20 mouse cellular contexts compared by ENCODE assay signal in genomic region chr5:84849175-84849574, GRCm38 (mm10).
A peak's percentile ranks its signal among the peaks of the same experiment; 100 is the strongest.
DNase-seq lines count a peak whose midpoint lies in the region; ATAC-seq lines count a peak whose summit lies in the region.
"Had no signal": no experiment of that assay in that cellular context is flagged by ENCODE, and none has a peak within 500 bp of the region (broad histone marks: within the 10 kb centered on the region; RNA-seq: fewer than 3 reads in every experiment).

No protein-coding gene starts in this region.

- no peaks in the 10 kb centered on the region for H3K27me3 ChIP-seq in forebrain, embryonic 11.5 days (ENCODE audit: control insufficient read depth, insufficient read depth, low read length)
- H3K27me3 ChIP-seq in forebrain, embryonic 12.5 days: no peaks in the 10 kb centered on the region
- H3K27me3 ChIP-seq in midbrain, embryonic 11.5 days (ENCODE audit: control insufficient read depth, insufficient read depth, low read length): peaks cover 4% of the 10 kb centered on the region
- H3K27me3 ChIP-seq in midbrain, embryonic 16.5 days (ENCODE audit: control insufficient read depth, insufficient read depth, low read depth, low read length): no peaks in the 10 kb centered on the region
- H3K27me3 ChIP-seq: embryonic facial prominence, embryonic 13.5 days; heart, embryonic 15.5 days; hindbrain, embryonic 12.5 days; limb, embryonic 13.5 days; lung, embryonic 15.5 days; stomach, embryonic 15.5 days had no signal

- no peaks in the 10 kb centered on the region for H3K4me1 ChIP-seq in forebrain, embryonic 11.5 days (replicated peaks; ENCODE audit: control insufficient read depth, insufficient read depth, low read length)
- peaks cover 9% of the 10 kb centered on the region for H3K4me1 ChIP-seq in forebrain, embryonic 12.5 days
- peaks cover 2% of the 10 kb centered on the region; the same call in 1 of the 2 replicates for H3K4me1 ChIP-seq in midbrain, embryonic 11.5 days (ENCODE audit: control insufficient read depth, insufficient read depth, low read length)
- H3K4me1 ChIP-seq in midbrain, embryonic 16.5 days (ENCODE audit: control insufficient read depth, insufficient read depth, low read length): peaks cover 4% of the 10 kb centered on the region; the same call in 1 of the 2 replicates
- H3K4me1 ChIP-seq: embryonic facial prominence, embryonic 13.5 days; heart, embryonic 15.5 days; hindbrain, embryonic 12.5 days; limb, embryonic 13.5 days; lung, embryonic 15.5 days; stomach, embryonic 15.5 days had no signal

- H3K36me3 ChIP-seq in forebrain, embryonic 11.5 days (ENCODE audit: control insufficient read depth, insufficient read depth, low read length): no peaks in the 10 kb centered on the region
- no peaks in the 10 kb centered on the region for H3K36me3 ChIP-seq in forebrain, embryonic 12.5 days (replicated peaks)
- no peaks in the 10 kb centered on the region for H3K36me3 ChIP-seq in midbrain, embryonic 11.5 days (ENCODE audit: control insufficient read depth, insufficient read depth, low read length)
- no peaks in the 10 kb centered on the region for H3K36me3 ChIP-seq in midbrain, embryonic 16.5 days (ENCODE audit: control insufficient read depth, insufficient read depth, low read length)
- H3K36me3 ChIP-seq: embryonic facial prominence, embryonic 13.5 days; heart, embryonic 15.5 days; hindbrain, embryonic 12.5 days; limb, embryonic 13.5 days; lung, embryonic 15.5 days; stomach, embryonic 15.5 days had no signal

- H3K4me2 ChIP-seq in forebrain, embryonic 11.5 days (ENCODE audit: low read depth, low read length, severe bottlenecking): no peak overlapping the region
- H3K4me2 ChIP-seq in forebrain, embryonic 12.5 days: no peak overlapping the region
- no peak overlapping the region for H3K4me2 ChIP-seq in midbrain, embryonic 11.5 days
- no peak overlapping the region for H3K4me2 ChIP-seq in midbrain, embryonic 16.5 days (ENCODE audit: low read length)
- H3K4me2 ChIP-seq: embryonic facial prominence, embryonic 13.5 days; heart, embryonic 15.5 days; hindbrain, embryonic 12.5 days; limb, embryonic 13.5 days; liver, embryonic 11.5 days; lung, embryonic 15.5 days; stomach, embryonic 15.5 days had no signal

- H3K27ac ChIP-seq in forebrain, embryonic 11.5 days (ENCODE audit: low read depth, low read length): peak overlapping the region; percentile 37; the same call in 1 of the 2 replicates
- H3K27ac ChIP-seq in forebrain, embryonic 12.5 days: peak overlapping the region; percentile 86
- H3K27ac ChIP-seq in midbrain, embryonic 11.5 days (ENCODE audit: low read depth, low read length): no peak overlapping the region
- 0 out of 2 replicates have a peak overlapping the region, but pooled peaks have one; percentile 9 for H3K27ac ChIP-seq in midbrain, embryonic 16.5 days (ENCODE audit: low read length)
- H3K27ac ChIP-seq: embryonic facial prominence, embryonic 13.5 days; heart, embryonic 15.5 days; hindbrain, embryonic 12.5 days; limb, embryonic 13.5 days; lung, embryonic 15.5 days; stomach, embryonic 15.5 days had no signal

- H3K9me3 ChIP-seq in forebrain, embryonic 11.5 days (ENCODE audit: control insufficient read depth, low read length): no peaks in the 10 kb centered on the region
- no peaks in the 10 kb centered on the region for H3K9me3 ChIP-seq in forebrain, embryonic 12.5 days
- H3K9me3 ChIP-seq in midbrain, embryonic 11.5 days (ENCODE audit: control insufficient read depth, low read length): no peaks in the 10 kb centered on the region
- H3K9me3 ChIP-seq in midbrain, embryonic 16.5 days (replicated peaks; ENCODE audit: control insufficient read depth, low read length, poor library complexity, severe bottlenecking): no peaks in the 10 kb centered on the region
- H3K9me3 ChIP-seq: embryonic facial prominence, embryonic 13.5 days; heart, embryonic 15.5 days; hindbrain, embryonic 12.5 days; limb, embryonic 13.5 days; lung, embryonic 15.5 days; stomach, embryonic 15.5 days had no signal

- no peak overlapping the region for H3K4me3 ChIP-seq in forebrain, embryonic 11.5 days (ENCODE audit: low read depth, low read length)
- H3K4me3 ChIP-seq in forebrain, embryonic 12.5 days (replicated peaks): no peak overlapping the region
- H3K4me3 ChIP-seq in midbrain, embryonic 11.5 days (ENCODE audit: low read depth, low read length): no peak overlapping the region
- H3K4me3 ChIP-seq in midbrain, embryonic 16.5 days (ENCODE audit: low read depth, low read length): no peak overlapping the region
- H3K4me3 ChIP-seq: embryonic facial prominence, embryonic 13.5 days; heart, embryonic 15.5 days; hindbrain, embryonic 12.5 days; limb, embryonic 13.5 days; lung, embryonic 15.5 days; stomach, embryonic 15.5 days had no signal

- no peak overlapping the region for H3K9ac ChIP-seq in forebrain, embryonic 11.5 days (ENCODE audit: low read length)
- no peak overlapping the region for H3K9ac ChIP-seq in forebrain, embryonic 12.5 days
- no peak overlapping the region for H3K9ac ChIP-seq in midbrain, embryonic 11.5 days (ENCODE audit: low read length)
- H3K9ac ChIP-seq in midbrain, embryonic 16.5 days (ENCODE audit: low read depth, low read length): no peak overlapping the region
- H3K9ac ChIP-seq: embryonic facial prominence, embryonic 13.5 days; heart, embryonic 15.5 days; hindbrain, embryonic 12.5 days; limb, embryonic 13.5 days; lung, embryonic 15.5 days; stomach, embryonic 15.5 days had no signal

- DNase-seq in forebrain, embryonic 11.5 days (ENCODE audit: low spot score): no peak
- no peak for DNase-seq in midbrain, embryonic 11.5 days (ENCODE audit: low spot score, missing footprints)
- DNase-seq in kidney, postnatal 10 days: no peak
- DNase-seq in spleen, postnatal 10 days (ENCODE audit: low spot score in 2 of 2): no peak
- DNase-seq in spleen, adult 12 weeks (ENCODE audit: low spot score): no peak
- DNase-seq: adrenal gland, postnatal 36 days; B cell, adult 2 months; cerebellum, adult 18-20 months; gastrocnemius, postnatal 14 days; kidney, adult 11 months; kidney, postnatal 25 days had no signal

- 0 out of 2 replicates have a peak, but pooled peaks have one; percentile 34 for ATAC-seq in forebrain, embryonic 11.5 days (replicated peaks; ENCODE audit: low FRiP score)
- ATAC-seq in forebrain, embryonic 12.5 days (ENCODE audit: low FRiP score): peak; percentile 31; the same call in 1 of the 2 replicates
- 0 out of 2 replicates have a peak, but pooled peaks have one; percentile 45 for ATAC-seq in midbrain, embryonic 11.5 days (ENCODE audit: low FRiP score)
- peak; percentile 56 for ATAC-seq in midbrain, embryonic 16.5 days
